Mouse (Mus musculus): ENCODE measurements around the gene Edem3. TPM values are rescaled to one million over a fixed set of nuclear protein-coding genes. Genes with fewer than 3 reads are reported as not detected.
"Not testable (repeated sequence)": the region's sequence is repeated elsewhere in the genome, so short reads cannot be mapped to it uniquely, and the experiment has no call there.

The Edem3 gene
- polyA plus RNA-seq, 1 experiment from 2014 or later: 10.1 TPM

- Histone ChIP-seq H3K9ac (replicated peaks; ENCODE audit: low read depth) (no peak overlapping the region), H3K27ac (ENCODE audit: low read length) (no peak overlapping the region), H3K27me3 (replicated peaks; ENCODE audit: insufficient read depth, low read length) (no peaks in the 10 kb centered on the region), H3K4me3 (ENCODE audit: low read depth, low read length) (no peak overlapping the region), H3K4me2 (replicated peaks; ENCODE audit: low read depth, low read length) (no peak overlapping the region), H3K4me1 (ENCODE audit: insufficient read depth, low read depth, low read length) (no peaks in the 10 kb centered on the region), H3K9me3 (ENCODE audit: low read length) (no peaks in the 10 kb centered on the region), H3K36me3 (ENCODE audit: insufficient read depth, low read length) (no peaks in the 10 kb centered on the region)
- TF ChIP-seq EP300 (IDR thresholded peaks at IDR 0.05) (no peak), CTCF (IDR thresholded peaks at IDR 0.05) (no peak)
- 79% methylated on average over 2 of the region's 2 CpGs for WGBS
- ATAC-seq (no peak), DNase-seq (ENCODE audit: low spot score) (no peak)
These were observed 18.0 kb upstream of the Edem3 start for GRCm38 (mm10) chr1:151737146-151737545.

GRCm38 (mm10) chr1:151741199-151741621 is 14.0 kb upstream of the Edem3 start:
- 66% methylated on average over 7 of the region's 7 CpGs for WGBS
- TF ChIP-seq CTCF (IDR thresholded peaks at IDR 0.05): no peak
- TF ChIP-seq EP300 (IDR thresholded peaks at IDR 0.05): no peak
- Histone ChIP-seq H3K9me3 (ENCODE audit: low read length) (no peaks in the 10 kb centered on the region), H3K4me1 (ENCODE audit: insufficient read depth, low read depth, low read length) (no peaks in the 10 kb centered on the region), H3K4me3 (ENCODE audit: low read depth, low read length) (no peak overlapping the region), H3K4me2 (replicated peaks; ENCODE audit: low read depth, low read length) (no peak overlapping the region), H3K9ac (replicated peaks; ENCODE audit: low read depth) (no peak overlapping the region), H3K36me3 (ENCODE audit: insufficient read depth, low read length) (no peaks in the 10 kb centered on the region), H3K27ac (ENCODE audit: low read length) (no peak overlapping the region), H3K27me3 (replicated peaks; ENCODE audit: insufficient read depth, low read length) (no peaks in the 10 kb centered on the region)
- DNase-seq (ENCODE audit: low spot score): no peak
- ATAC-seq: no peak

GRCm38 (mm10) chr1:151749894-151750293 is 5.3 kb upstream of the Edem3 start:
- ATAC-seq; H3K27me3 ChIP-seq (replicated peaks; ENCODE audit: insufficient read depth, low read length); H3K4me1 ChIP-seq (ENCODE audit: insufficient read depth, low read depth, low read length); H3K27ac ChIP-seq (ENCODE audit: low read length); DNase-seq (ENCODE audit: low spot score); H3K4me3 ChIP-seq (ENCODE audit: low read depth, low read length); H3K4me2 ChIP-seq (replicated peaks; ENCODE audit: low read depth, low read length); H3K36me3 ChIP-seq (ENCODE audit: insufficient read depth, low read length); H3K9me3 ChIP-seq (ENCODE audit: low read length); H3K9ac ChIP-seq (replicated peaks; ENCODE audit: low read depth): not testable (repeated sequence)
- 98% methylated on average over 2 of the region's 2 CpGs for WGBS

- no peak for DNase-seq (ENCODE audit: low spot score)
- 48% methylated on average over 4 of the region's 4 CpGs for WGBS
These were observed 2.2 kb upstream of the Edem3 start for GRCm38 (mm10) chr1:151752946-151753345.

GRCm38 (mm10) chr1:151753374-151753929 is 1.7 kb upstream of the Edem3 start:
- Histone ChIP-seq H3K4me2 (replicated peaks; ENCODE audit: low read depth, low read length) (0 out of 2 replicates have a peak overlapping the region, but pooled peaks have one; percentile 56), H3K9me3 (ENCODE audit: low read length) (no peaks in the 10 kb centered on the region), H3K27me3 (replicated peaks; ENCODE audit: insufficient read depth, low read length) (no peaks in the 10 kb centered on the region), H3K4me3 (ENCODE audit: low read depth, low read length) (no peak overlapping the region), H3K36me3 (ENCODE audit: insufficient read depth, low read length) (no peaks in the 10 kb centered on the region), H3K9ac (replicated peaks; ENCODE audit: low read depth) (no peak overlapping the region), H3K4me1 (ENCODE audit: insufficient read depth, low read depth, low read length) (peaks cover 2% of the 10 kb centered on the region), H3K27ac (ENCODE audit: low read length) (no peak overlapping the region)
- ATAC-seq (no peak), DNase-seq (ENCODE audit: low spot score) (no peak)
- TF ChIP-seq CTCF (IDR thresholded peaks at IDR 0.05) (no peak), EP300 (IDR thresholded peaks at IDR 0.05) (no peak)
- 52% methylated on average over 8 of the region's 8 CpGs for WGBS

More at GRCm38 (mm10) chr1:151752946-151753345, 2.2 kb upstream of the Edem3 start:
- peaks cover 2% of the 10 kb centered on the region for H3K4me1 ChIP-seq (ENCODE audit: insufficient read depth, low read depth, low read length)
- H3K4me3 ChIP-seq (ENCODE audit: low read depth, low read length): no peak overlapping the region
- no peaks in the 10 kb centered on the region for H3K36me3 ChIP-seq (ENCODE audit: insufficient read depth, low read length)
- H3K9me3 ChIP-seq (ENCODE audit: low read length): no peaks in the 10 kb centered on the region
- TF ChIP-seq CTCF (IDR thresholded peaks at IDR 0.05) (no peak), EP300 (IDR thresholded peaks at IDR 0.05) (no peak)
- no peaks in the 10 kb centered on the region for H3K27me3 ChIP-seq (replicated peaks; ENCODE audit: insufficient read depth, low read length)
- no peak overlapping the region for H3K4me2 ChIP-seq (replicated peaks; ENCODE audit: low read depth, low read length)
- ATAC-seq: no peak
- H3K27ac ChIP-seq (ENCODE audit: low read length): no peak overlapping the region
- no peak overlapping the region for H3K9ac ChIP-seq (replicated peaks; ENCODE audit: low read depth)

- no peaks in the 10 kb centered on the region for H3K27me3 ChIP-seq (replicated peaks; ENCODE audit: insufficient read depth, low read length)
- no peaks in the 10 kb centered on the region for H3K36me3 ChIP-seq (ENCODE audit: insufficient read depth, low read length)
- no peak for DNase-seq (ENCODE audit: low spot score)
- no peak for TF ChIP-seq EP300 (IDR thresholded peaks at IDR 0.05)
- TF ChIP-seq CTCF (IDR thresholded peaks at IDR 0.05): no peak
- no peaks in the 10 kb centered on the region for H3K9me3 ChIP-seq (ENCODE audit: low read length)
- H3K27ac ChIP-seq (ENCODE audit: low read length): no peak overlapping the region
- 44% methylated on average over 10 of the region's 10 CpGs for WGBS
- H3K4me3 ChIP-seq (ENCODE audit: low read depth, low read length): peak overlapping the region; percentile 92
- no peak overlapping the region for H3K9ac ChIP-seq (replicated peaks; ENCODE audit: low read depth)
- H3K4me2 ChIP-seq (replicated peaks; ENCODE audit: low read depth, low read length): peak overlapping the region; percentile 56
- peaks cover 2% of the 10 kb centered on the region for H3K4me1 ChIP-seq (ENCODE audit: insufficient read depth, low read depth, low read length)
- no peak for ATAC-seq
These were observed 1.1 kb upstream of the Edem3 start for GRCm38 (mm10) chr1:151754028-151754489.
